Mouse (Mus musculus) forebrain, embryonic 13.5 days (tissue): ENCODE data around the gene Scimp. TPM values are rescaled to one million over a fixed set of nuclear protein-coding genes. Genes with fewer than 3 reads are reported as not detected.

ENCODE experiments used
- ATAC-seq: fragments of 200-750 bp; cut with Nextera tagmentation; 2 replicates; pipeline ENCODE4 v1.8.0; 2017
- H3K27ac ChIP-seq: fragments of 300-500 bp; sonication (generic); 2 replicates; pipeline ENCODE4 v1.5.1; 2015; ENCODE audit warnings: inconsistent platforms, mild to moderate bottlenecking, moderate library complexity
- H3K27me3 ChIP-seq: fragments of 300-500 bp; sonication (generic); 2 replicates; pipeline ENCODE4 v1.6.1; 2015; ENCODE audit warnings: mild to moderate bottlenecking, inconsistent platforms
- H3K36me3 ChIP-seq: fragments of 300-500 bp; sonication (generic); 2 replicates; pipeline ENCODE4 v1.6.1; 2015; ENCODE audit warnings: mild to moderate bottlenecking, inconsistent platforms; ENCODE audit not compliant: poor library complexity, severe bottlenecking
- H3K4me1 ChIP-seq: fragments of 300-500 bp; sonication (generic); 2 replicates; pipeline ENCODE4 v1.6.1; 2015; ENCODE audit warnings: inconsistent platforms
- H3K4me2 ChIP-seq: fragments of 300-500 bp; sonication (generic); 2 replicates; pipeline ENCODE4 v1.6.1; 2015; ENCODE audit warnings: inconsistent platforms, mild to moderate bottlenecking, moderate library complexity
- H3K4me3 ChIP-seq: fragments of 300-500 bp; sonication (generic); 2 replicates; pipeline ENCODE4 v1.5.1; 2015; ENCODE audit warnings: mild to moderate bottlenecking, inconsistent platforms
- H3K9ac ChIP-seq: fragments of 300-500 bp; sonication (generic); 2 replicates; pipeline ENCODE4 v1.6.1; 2015; ENCODE audit warnings: mild to moderate bottlenecking, inconsistent platforms
- H3K9me3 ChIP-seq: fragments of 300-500 bp; sonication (generic); replicated peaks from 2 replicates; pipeline ENCODE4 v1.6.1; 2016; ENCODE audit warnings: inconsistent platforms
- WGBS: fragments of 180-500 bp; shearing (Covaris S2); methylation state at CpG from one replicate; pipeline ENCODE4 v1.1.7; 2015; 5-methylcytosine and 5-hydroxymethylcytosine counted together
- polyA plus RNA-seq: library from polyadenylated mRNA; unstranded; fragments of >200 nt; fragmentation: Nextera tagmentation; extraction: Ambion mirVana; gene quantifications from 2 replicates; pipeline ENCODE4 v1.2.1, GENCODE M21; 2015

The Scimp gene
- polyA plus RNA-seq = not detected in 2 replicates

GRCm38 (mm10) chr11:70812365-70812764 is at the start of gene Scimp:
Scimp (minus strand) TSS chr11:70812586.
- Histone ChIP-seq H3K36me3 (no peaks in the 10 kb centered on the region), H3K9me3 (no peaks in the 10 kb centered on the region), H3K4me1 (no peaks in the 10 kb centered on the region), H3K9ac (no peak within 1 kb of the TSS), H3K27ac (no peak within 1 kb of the TSS), H3K4me3 (no peak within 1 kb of the TSS), H3K27me3 (no peaks in the 10 kb centered on the region), H3K4me2 (no peak within 1 kb of the TSS)
- WGBS = 87% methylated on average over 7 of the region's 7 CpGs
- ATAC-seq = no peak

GRCm38 (mm10) chr11:70860371-70860770 is 48.0 kb upstream of the Scimp start:
- no peak overlapping the region for H3K4me3 ChIP-seq
- no peak overlapping the region for H3K9ac ChIP-seq
- no peak overlapping the region for H3K27ac ChIP-seq
- 86% methylated on average over 1 of the region's 1 CpGs for WGBS
- H3K4me1 ChIP-seq = no peaks in the 10 kb centered on the region
- H3K36me3 ChIP-seq = no peaks in the 10 kb centered on the region
- no peak overlapping the region for H3K4me2 ChIP-seq
- no peaks in the 10 kb centered on the region for H3K9me3 ChIP-seq
- no peaks in the 10 kb centered on the region for H3K27me3 ChIP-seq
- ATAC-seq = no peak

- Histone ChIP-seq H3K9me3 (no peaks in the 10 kb centered on the region), H3K4me3 (peak overlapping the region; percentile 93), H3K4me1 (peaks cover 25% of the 10 kb centered on the region), H3K36me3 (no peaks in the 10 kb centered on the region), H3K4me2 (peak overlapping the region; percentile 84), H3K27me3 (no peaks in the 10 kb centered on the region), H3K9ac (peak overlapping the region; percentile 96; the same call in 1 of the 2 replicates), H3K27ac (no peak overlapping the region)
- no peak for ATAC-seq
- WGBS = 58% methylated on average over 2 of the region's 2 CpGs
Measured at GRCm38 (mm10) chr11:70846029-70846428, 33.6 kb upstream of the Scimp start.

GRCm38 (mm10) chr11:70845457-70845978 is 33.1 kb upstream of the Scimp start:
- H3K4me1 ChIP-seq = peaks cover 25% of the 10 kb centered on the region
- H3K36me3 ChIP-seq = no peaks in the 10 kb centered on the region

GRCm38 (mm10) chr11:70844559-70845456 is 32.4 kb upstream of the Scimp start, which contains the start of gene Rabep1:
Rabep1 (plus strand) TSS chr11:70844778.
- H3K4me2 ChIP-seq = peak within 1 kb of the TSS; percentile 84
- no peaks in the 10 kb centered on the region for H3K9me3 ChIP-seq
- H3K27me3 ChIP-seq = no peaks in the 10 kb centered on the region
- H3K27ac ChIP-seq = peak within 1 kb of the TSS; percentile 85
- ATAC-seq = peak; percentile 97
- peak within 1 kb of the TSS; percentile 96 for H3K9ac ChIP-seq
- peaks cover 25% of the 10 kb centered on the region for H3K4me1 ChIP-seq
- no peaks in the 10 kb centered on the region for H3K36me3 ChIP-seq
- H3K4me3 ChIP-seq = peak within 1 kb of the TSS; percentile 93
- under 1% methylated on average over 59 of the region's 88 CpGs for WGBS

More at GRCm38 (mm10) chr11:70845457-70845978, 33.1 kb upstream of the Scimp start:
- H3K27ac ChIP-seq = no peak overlapping the region
- 6% methylated on average over 19 of the region's 19 CpGs for WGBS
- no peaks in the 10 kb centered on the region for H3K9me3 ChIP-seq
- no peaks in the 10 kb centered on the region for H3K27me3 ChIP-seq
- H3K4me2 ChIP-seq = peak overlapping the region; percentile 84
- H3K9ac ChIP-seq = peak overlapping the region; percentile 96
- H3K4me3 ChIP-seq = peak overlapping the region; percentile 93
- ATAC-seq = no peak

- Histone ChIP-seq H3K36me3 (no peaks in the 10 kb centered on the region), H3K4me3 (peak overlapping the region; percentile 93), H3K9me3 (no peaks in the 10 kb centered on the region), H3K4me2 (peak overlapping the region; percentile 84), H3K27me3 (no peaks in the 10 kb centered on the region), H3K4me1 (peaks cover 25% of the 10 kb centered on the region), H3K9ac (peak overlapping the region; percentile 96; the same call in 1 of the 2 replicates), H3K27ac (no peak overlapping the region)
- WGBS = 21% methylated on average over 12 of the region's 12 CpGs
- peak; percentile 31 for ATAC-seq
Measured at GRCm38 (mm10) chr11:70843701-70844551, 31.5 kb upstream of the Scimp start.

- H3K9ac ChIP-seq = no peak overlapping the region
- 62% methylated on average over 4 of the region's 4 CpGs for WGBS
- H3K27me3 ChIP-seq = no peaks in the 10 kb centered on the region
- H3K36me3 ChIP-seq = no peaks in the 10 kb centered on the region
- peaks cover 25% of the 10 kb centered on the region for H3K4me1 ChIP-seq
- ATAC-seq = no peak
- no peak overlapping the region for H3K4me3 ChIP-seq
- H3K9me3 ChIP-seq = no peaks in the 10 kb centered on the region
- no peak overlapping the region for H3K4me2 ChIP-seq
- no peak overlapping the region for H3K27ac ChIP-seq
Measured at GRCm38 (mm10) chr11:70842983-70843382, 30.6 kb upstream of the Scimp start.

GRCm38 (mm10) chr11:70838610-70839009 is 26.2 kb upstream of the Scimp start:
- no peak overlapping the region for H3K27ac ChIP-seq
- no peak for ATAC-seq
- no peaks in the 10 kb centered on the region for H3K9me3 ChIP-seq
- no peak overlapping the region for H3K4me2 ChIP-seq
- WGBS = 60% methylated on average over 2 of the region's 2 CpGs
- H3K36me3 ChIP-seq = no peaks in the 10 kb centered on the region
- no peak overlapping the region for H3K4me3 ChIP-seq
- no peak overlapping the region for H3K9ac ChIP-seq
- H3K4me1 ChIP-seq = no peaks in the 10 kb centered on the region
- H3K27me3 ChIP-seq = no peaks in the 10 kb centered on the region

- H3K36me3 ChIP-seq = no peaks in the 10 kb centered on the region
- no peak for ATAC-seq
- WGBS = 96% methylated on average over 3 of the region's 3 CpGs
- H3K4me2 ChIP-seq = no peak overlapping the region
- no peak overlapping the region for H3K27ac ChIP-seq
- H3K4me1 ChIP-seq = no peaks in the 10 kb centered on the region
- H3K4me3 ChIP-seq = no peak overlapping the region
- H3K9ac ChIP-seq = no peak overlapping the region
- no peaks in the 10 kb centered on the region for H3K27me3 ChIP-seq
- H3K9me3 ChIP-seq = no peaks in the 10 kb centered on the region
Measured at GRCm38 (mm10) chr11:70837031-70837430, 24.6 kb upstream of the Scimp start.

GRCm38 (mm10) chr11:70835381-70835831 is 23.0 kb upstream of the Scimp start:
- 57% methylated on average over 6 of the region's 6 CpGs for WGBS
- Histone ChIP-seq H3K4me3 (no peak overlapping the region), H3K9me3 (no peaks in the 10 kb centered on the region), H3K4me2 (no peak overlapping the region), H3K9ac (no peak overlapping the region), H3K36me3 (no peaks in the 10 kb centered on the region), H3K4me1 (no peaks in the 10 kb centered on the region), H3K27ac (no peak overlapping the region), H3K27me3 (no peaks in the 10 kb centered on the region)
- no peak for ATAC-seq

GRCm38 (mm10) chr11:70833831-70834230 is 21.4 kb upstream of the Scimp start:
- no peak for ATAC-seq
- WGBS = 55% methylated on average over 3 of the region's 3 CpGs
- Histone ChIP-seq H3K36me3 (no peaks in the 10 kb centered on the region), H3K4me2 (no peak overlapping the region), H3K4me3 (no peak overlapping the region), H3K27ac (no peak overlapping the region), H3K27me3 (no peaks in the 10 kb centered on the region), H3K9ac (no peak overlapping the region), H3K9me3 (no peaks in the 10 kb centered on the region), H3K4me1 (no peaks in the 10 kb centered on the region)

GRCm38 (mm10) chr11:70833408-70833807 is 21.0 kb upstream of the Scimp start:
- H3K27me3 ChIP-seq = no peaks in the 10 kb centered on the region
- H3K9ac ChIP-seq = no peak overlapping the region
- H3K4me1 ChIP-seq = no peaks in the 10 kb centered on the region
- H3K4me3 ChIP-seq = no peak overlapping the region
- no peaks in the 10 kb centered on the region for H3K9me3 ChIP-seq
- H3K36me3 ChIP-seq = no peaks in the 10 kb centered on the region
- no peak overlapping the region for H3K4me2 ChIP-seq
- ATAC-seq = no peak
- no peak overlapping the region for H3K27ac ChIP-seq
